Mouse (Mus musculus): ENCODE data around the gene Cntfr. TPM values are rescaled to one million over a fixed set of nuclear protein-coding genes. Genes with fewer than 3 reads are reported as not detected.
"Not testable (repeated sequence)": the region's sequence is repeated elsewhere in the genome, so short reads cannot be mapped to it uniquely, and the experiment has no call there.

Gene Cntfr
- 8.1 and 9.3 TPM in 2 replicates for polyA plus RNA-seq (2012; rRNA removed)

- H3K4me1 ChIP-seq (ENCODE audit: control insufficient read depth, insufficient read depth, insufficient read length); H3K27me3 ChIP-seq (ENCODE audit: control insufficient read depth, insufficient read depth, low read length); H3K27ac ChIP-seq (ENCODE audit: insufficient read depth, low read length); H3K36me3 ChIP-seq (ENCODE audit: control insufficient read depth, insufficient read depth, low read length): not testable (repeated sequence)
- peak within 1 kb of the TSS; percentile 18; the same call in 1 of the 2 replicates for H3K4me3 ChIP-seq (ENCODE audit: extremely low read depth, insufficient read depth, insufficient read length)
- WGBS = 16% methylated on average over 34 of the region's 40 CpGs
- peak; percentile 71 for TF ChIP-seq CTCF (IDR thresholded peaks at IDR 0.05; ENCODE audit: extremely low read depth, insufficient read depth, insufficient read length, insufficient replicate concordance)
- peak in 1 of 2 experiments; percentile 68 for DNase-seq (ENCODE audit: low read depth in 1 of 2, low spot score in 2 of 2)
Observed at GRCm38 (mm10) chr4:41696930-41697841, at the start of gene Cntfr. Gene Cntfr, minus strand, starts transcription at chr4:41697089.

- DNase-seq (ENCODE audit: low read depth in 1 of 2, low spot score in 2 of 2) = no peak
- Histone ChIP-seq H3K27me3 (ENCODE audit: control insufficient read depth, insufficient read depth, low read length) (no peaks in the 10 kb centered on the region), H3K36me3 (ENCODE audit: control insufficient read depth, insufficient read depth, low read length) (no peaks in the 10 kb centered on the region), H3K4me1 (ENCODE audit: control insufficient read depth, insufficient read depth, insufficient read length) (peaks cover 3% of the 10 kb centered on the region; the same call in 1 of the 2 replicates), H3K4me3 (ENCODE audit: extremely low read depth, insufficient read depth, insufficient read length) (no peak overlapping the region), H3K27ac (ENCODE audit: insufficient read depth, low read length) (no peak overlapping the region)
- TF ChIP-seq POLR2A (IDR thresholded peaks at IDR 0.05; ENCODE audit: low read depth, low read length) = no peak
- no peak for TF ChIP-seq CTCF (IDR thresholded peaks at IDR 0.05; ENCODE audit: extremely low read depth, insufficient read depth, insufficient read length, insufficient replicate concordance)
- WGBS = 76% methylated on average over 1 of the region's 1 CpGs
Observed at GRCm38 (mm10) chr4:41745021-41745420, 48.1 kb upstream of the Cntfr start.

- Histone ChIP-seq H3K27ac (ENCODE audit: insufficient read depth, low read length) (no peak overlapping the region), H3K36me3 (ENCODE audit: control insufficient read depth, insufficient read depth, low read length) (0 out of 2 replicates have a peak, but pooled peaks cover 2% of the 10 kb centered on the region)
- WGBS = 84% methylated on average over 2 of the region's 2 CpGs
Observed at GRCm38 (mm10) chr4:41744131-41744530, 47.2 kb upstream of the Cntfr start.

GRCm38 (mm10) chr4:41741158-41741560, 44.3 kb upstream of the Cntfr start:
- Histone ChIP-seq H3K4me1 (ENCODE audit: control insufficient read depth, insufficient read depth, insufficient read length) (peaks cover 7% of the 10 kb centered on the region; the same call in 1 of the 2 replicates), H3K27me3 (ENCODE audit: control insufficient read depth, insufficient read depth, low read length) (no peaks in the 10 kb centered on the region), H3K4me3 (ENCODE audit: extremely low read depth, insufficient read depth, insufficient read length) (peak overlapping the region; percentile 72), H3K36me3 (ENCODE audit: control insufficient read depth, insufficient read depth, low read length) (peaks cover 4% of the 10 kb centered on the region; the same call in 1 of the 2 replicates), H3K27ac (ENCODE audit: insufficient read depth, low read length) (peak overlapping the region; percentile 83)
- peak; percentile 86 for TF ChIP-seq POLR2A (IDR thresholded peaks at IDR 0.05; ENCODE audit: low read depth, low read length)
- no peak for TF ChIP-seq CTCF (IDR thresholded peaks at IDR 0.05; ENCODE audit: extremely low read depth, insufficient read depth, insufficient read length, insufficient replicate concordance)
- under 1% methylated on average over 27 of the region's 27 CpGs for WGBS
- peak; percentile 92 for DNase-seq (ENCODE audit: low read depth in 1 of 2, low spot score in 2 of 2)

More at GRCm38 (mm10) chr4:41744131-41744530, 47.2 kb upstream of the Cntfr start:
- no peak for DNase-seq (ENCODE audit: low read depth in 1 of 2, low spot score in 2 of 2)
- TF ChIP-seq POLR2A (IDR thresholded peaks at IDR 0.05; ENCODE audit: low read depth, low read length) (no peak), CTCF (IDR thresholded peaks at IDR 0.05; ENCODE audit: extremely low read depth, insufficient read depth, insufficient read length, insufficient replicate concordance) (no peak)
- H3K27me3 ChIP-seq (ENCODE audit: control insufficient read depth, insufficient read depth, low read length) = no peaks in the 10 kb centered on the region
- no peak overlapping the region for H3K4me3 ChIP-seq (ENCODE audit: extremely low read depth, insufficient read depth, insufficient read length)
- H3K4me1 ChIP-seq (ENCODE audit: control insufficient read depth, insufficient read depth, insufficient read length) = peaks cover 7% of the 10 kb centered on the region; the same call in 1 of the 2 replicates

- Histone ChIP-seq H3K36me3 (ENCODE audit: control insufficient read depth, insufficient read depth, low read length) (peaks cover 4% of the 10 kb centered on the region; the same call in 1 of the 2 replicates), H3K27ac (ENCODE audit: insufficient read depth, low read length) (peak overlapping the region; percentile 83), H3K4me3 (ENCODE audit: extremely low read depth, insufficient read depth, insufficient read length) (peak overlapping the region; percentile 72), H3K27me3 (ENCODE audit: control insufficient read depth, insufficient read depth, low read length) (no peaks in the 10 kb centered on the region), H3K4me1 (ENCODE audit: control insufficient read depth, insufficient read depth, insufficient read length) (peaks cover 7% of the 10 kb centered on the region; the same call in 1 of the 2 replicates)
- no peak for TF ChIP-seq CTCF (IDR thresholded peaks at IDR 0.05; ENCODE audit: extremely low read depth, insufficient read depth, insufficient read length, insufficient replicate concordance)
- no peak for TF ChIP-seq POLR2A (IDR thresholded peaks at IDR 0.05; ENCODE audit: low read depth, low read length)
- WGBS = under 1% methylated on average over 48 of the region's 48 CpGs
- peak; percentile 32 to 36 for DNase-seq (ENCODE audit: low read depth in 1 of 2, low spot score in 2 of 2)
Observed at GRCm38 (mm10) chr4:41740380-41741157, 43.7 kb upstream of the Cntfr start.

GRCm38 (mm10) chr4:41739260-41739659, 42.4 kb upstream of the Cntfr start:
- Histone ChIP-seq H3K4me3 (ENCODE audit: extremely low read depth, insufficient read depth, insufficient read length) (no peak overlapping the region), H3K27ac (ENCODE audit: insufficient read depth, low read length) (no peak overlapping the region), H3K4me1 (ENCODE audit: control insufficient read depth, insufficient read depth, insufficient read length) (peaks cover 7% of the 10 kb centered on the region; the same call in 1 of the 2 replicates), H3K27me3 (ENCODE audit: control insufficient read depth, insufficient read depth, low read length) (no peaks in the 10 kb centered on the region), H3K36me3 (ENCODE audit: control insufficient read depth, insufficient read depth, low read length) (peaks cover 4% of the 10 kb centered on the region; the same call in 1 of the 2 replicates)
- DNase-seq (ENCODE audit: low read depth in 1 of 2, low spot score in 2 of 2) = no peak
- 97% methylated on average over 13 of the region's 13 CpGs for WGBS
- TF ChIP-seq CTCF (IDR thresholded peaks at IDR 0.05; ENCODE audit: extremely low read depth, insufficient read depth, insufficient read length, insufficient replicate concordance) (no peak), POLR2A (IDR thresholded peaks at IDR 0.05; ENCODE audit: low read depth, low read length) (no peak)
